Mouse (Mus musculus): ENCODE data around the gene Wtap. TPM values are rescaled to one million over a fixed set of nuclear protein-coding genes. Genes with fewer than 3 reads are reported as not detected.

Gene Wtap
- polyA plus RNA-seq (2017; shearing (Covaris generic)): 30.7 TPM

DNA sequence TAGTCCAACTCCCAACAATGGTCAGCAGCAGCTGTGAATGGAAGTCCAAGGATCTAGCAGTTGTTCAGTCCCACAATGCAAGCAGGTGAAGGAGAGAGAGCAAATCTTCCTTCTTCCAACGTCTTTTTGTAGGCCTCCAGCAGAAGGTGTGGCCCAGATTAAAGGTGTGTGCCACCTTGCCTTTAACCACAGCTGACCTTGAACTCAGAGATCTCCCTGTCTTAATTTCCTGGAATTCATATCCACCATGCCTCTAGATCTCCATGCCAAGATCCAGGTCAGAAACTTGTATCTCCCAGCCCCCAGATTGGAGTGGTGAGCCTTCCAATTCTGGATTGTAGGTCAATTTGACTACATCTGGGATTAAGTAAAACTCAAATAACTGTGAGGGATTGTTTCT is at the start of gene Wtap:
Wtap (minus strand) TSS at position 101 of the 400 bp plus-strand sequence.

DNA sequence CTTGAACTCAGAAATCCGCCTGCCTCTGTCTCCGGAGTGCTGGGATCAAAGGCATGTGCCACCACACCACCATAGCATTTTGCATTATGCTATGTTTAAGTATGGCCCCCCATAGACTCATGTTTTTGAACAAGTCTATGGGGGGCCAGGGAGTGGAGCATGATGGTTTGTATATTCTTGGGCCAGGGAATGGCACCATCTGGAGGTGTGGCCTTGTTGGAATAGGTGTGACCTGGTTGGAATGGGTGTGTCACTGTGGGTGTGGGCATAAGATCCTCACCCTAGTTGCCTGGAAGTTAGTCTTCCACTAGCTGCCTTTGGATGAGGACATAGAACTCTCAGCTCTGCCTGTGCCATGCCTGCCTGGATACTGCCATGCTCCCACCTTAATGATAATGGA is 12.6 kb upstream of the Wtap start, which contains the start of gene Sod2:
Sod2 (plus strand) TSS at position 301 of the 400 bp plus-strand sequence.

DNA sequence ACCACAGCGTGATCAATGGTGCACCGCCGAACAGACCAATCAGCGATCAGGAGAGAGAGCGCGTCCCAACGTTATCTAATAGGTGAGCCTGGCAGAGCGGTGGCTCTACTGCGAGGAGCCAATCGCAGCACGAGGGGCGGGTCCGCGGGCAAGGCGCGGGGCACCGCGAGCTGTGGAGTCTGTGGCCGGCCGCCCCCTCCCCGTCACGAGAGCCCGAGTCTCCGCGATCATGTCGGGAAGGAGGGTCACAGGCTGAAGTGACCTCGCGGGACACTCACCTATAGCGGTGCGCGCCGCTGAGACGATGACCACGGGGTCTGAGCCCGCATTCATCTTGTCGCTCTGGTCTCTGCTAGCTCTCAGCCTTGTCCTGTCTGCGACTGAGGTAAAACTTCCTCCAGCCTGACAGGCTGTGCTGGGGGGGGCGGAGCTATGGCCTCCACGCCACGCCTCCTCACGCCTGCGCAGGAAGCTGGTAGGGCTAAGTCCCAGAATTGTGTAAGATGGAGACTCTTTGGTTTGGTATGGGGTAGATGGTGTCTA is 33.6 kb downstream of the Wtap start, which contains the start of gene Acat2:
Acat2 (minus strand) TSS at position 417 of the 543 bp plus-strand sequence.

DNA sequence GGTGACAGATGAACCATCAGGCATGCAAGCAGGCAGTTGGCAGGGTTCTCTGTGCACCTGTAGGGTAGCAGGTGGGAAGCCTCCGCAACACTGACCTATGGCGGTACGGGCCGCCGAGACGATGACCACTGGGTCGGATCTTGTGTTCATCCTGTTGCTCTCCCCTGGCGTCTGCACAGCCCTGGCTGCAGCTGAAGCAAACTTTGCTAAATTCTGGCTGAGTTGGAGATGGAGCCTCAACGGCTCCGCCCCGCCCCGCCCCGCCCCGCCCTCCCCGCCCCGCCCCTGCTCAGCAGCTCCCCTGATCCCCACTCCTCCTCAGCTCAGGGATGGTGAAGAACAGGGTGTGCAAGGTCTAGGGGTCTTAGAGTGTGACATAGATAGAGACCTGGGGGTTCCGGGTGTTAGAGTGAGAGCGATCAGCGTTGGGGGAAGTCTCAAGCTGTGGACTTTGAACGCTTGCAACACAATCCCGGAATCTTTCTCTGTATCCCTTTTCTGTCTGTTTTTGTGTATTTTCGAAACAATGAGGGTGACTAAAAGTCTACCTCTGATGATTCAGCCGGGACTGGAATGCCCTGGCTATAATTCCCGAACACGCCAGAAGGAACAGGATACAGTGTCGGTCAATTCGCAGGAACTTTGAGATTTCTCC is 53.7 kb downstream of the Wtap start, which contains the start of gene Acat3:
Acat3 (minus strand) TSS at position 450 of the 655 bp plus-strand sequence.

Other genes starting within 250 kb of the Wtap start
- 31.1 TPM for gene Igf2r, start 224.5 kb downstream of the Wtap start, polyA plus RNA-seq (2017; shearing (Covaris generic))
- 0.29 TPM for gene Mas1, start 126.0 kb downstream of the Wtap start, polyA plus RNA-seq (2017; shearing (Covaris generic))
- gene Mrgprh, start 118.1 kb downstream of the Wtap start, polyA plus RNA-seq (2017; shearing (Covaris generic)): not detected
- 0.82 TPM for gene Pnldc1, start 83.9 kb downstream of the Wtap start, polyA plus RNA-seq (2017; shearing (Covaris generic))
- gene Tcp1, start 78.5 kb downstream of the Wtap start, polyA plus RNA-seq (2017; shearing (Covaris generic)): 232 TPM
- gene Mrpl18, start 77.8 kb downstream of the Wtap start, polyA plus RNA-seq (2017; shearing (Covaris generic)): 127 TPM
- 0.72 TPM for gene Acat3, start 53.6 kb downstream of the Wtap start, polyA plus RNA-seq (2017; shearing (Covaris generic))
- 42.8 TPM for gene Acat2, start 33.4 kb downstream of the Wtap start, polyA plus RNA-seq (2017; shearing (Covaris generic))
- gene Sod2, start 12.7 kb upstream of the Wtap start, polyA plus RNA-seq (2017; shearing (Covaris generic)): 123 TPM
- gene Gpr31b, start 58.1 kb upstream of the Wtap start, polyA plus RNA-seq (2017; shearing (Covaris generic)): not detected
- gene Tcp10b, start 66.9 kb upstream of the Wtap start, polyA plus RNA-seq (2017; shearing (Covaris generic)): not detected
- not detected for gene Unc93a, start 137.6 kb upstream of the Wtap start, polyA plus RNA-seq (2017; shearing (Covaris generic))
- 0.18 TPM for gene Smok2a, start 227.0 kb upstream of the Wtap start, polyA plus RNA-seq (2017; shearing (Covaris generic))
- gene Smok2b, start 236.1 kb upstream of the Wtap start, polyA plus RNA-seq (2017; shearing (Covaris generic)): 0.18 TPM